Mouse (Mus musculus) megakaryocyte progenitor cell, adult 5-6 weeks (primary cell): ENCODE data around the gene Bglap3. TPM values are rescaled to one million over a fixed set of nuclear protein-coding genes. Genes with fewer than 3 reads are reported as not detected.
A peak's percentile ranks its signal among the peaks of the same experiment; 100 is the strongest.
"Not testable (repeated sequence)": the region's sequence is repeated elsewhere in the genome, so short reads cannot be mapped to it uniquely, and the experiment has no call there.

Experiments
- ATAC-seq: replicated peaks from 2 replicates; pipeline ENCODE4 v1.8.0; 2016; ENCODE audit warnings: mild to moderate bottlenecking, moderate TSS enrichment, inconsistent platforms; ENCODE audit not compliant: poor library complexity
- total RNA-seq, 2 experiments: library from RNA; stranded (forward) in 1 of 2; stranded (reverse) in 1 of 2; fragments of 157-497, 149-512 nt in 1 of 2; fragments of 200-1000 nt in 1 of 2; gene quantifications; 2 replicates each; pipeline versions ENCODE4 v1.2.3 to v1.2.4; 2015 to 2017

Gene Bglap3
- total RNA-seq, 2 experiments from 2014 or later, result not detected

DNA sequence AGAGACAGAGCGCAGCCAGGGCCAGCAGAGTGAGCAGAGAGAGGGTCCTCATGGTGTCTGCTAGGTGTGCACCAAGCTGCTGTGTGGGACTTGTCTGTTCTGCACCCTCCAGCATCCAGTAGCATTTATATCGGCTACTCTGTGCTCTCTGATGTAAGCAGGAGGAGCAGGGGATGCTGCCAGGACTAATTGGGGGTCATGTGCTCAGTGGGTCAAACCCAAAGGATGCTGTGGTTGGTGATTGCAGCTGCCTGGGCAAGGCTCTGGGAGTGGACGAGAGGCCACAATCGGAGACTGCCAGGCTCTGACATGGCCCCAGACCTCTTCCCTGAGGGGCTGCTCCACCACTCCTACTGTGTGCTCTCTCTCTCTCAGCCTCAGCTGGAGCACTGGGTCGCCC lies 6.1 kb upstream of the Bglap3 start, which contains the start of gene Bglap2:
Gene Bglap2 (minus strand): TSS at position 101 of the 400 bp plus-strand sequence.
- ATAC-seq, result not testable (repeated sequence)

DNA sequence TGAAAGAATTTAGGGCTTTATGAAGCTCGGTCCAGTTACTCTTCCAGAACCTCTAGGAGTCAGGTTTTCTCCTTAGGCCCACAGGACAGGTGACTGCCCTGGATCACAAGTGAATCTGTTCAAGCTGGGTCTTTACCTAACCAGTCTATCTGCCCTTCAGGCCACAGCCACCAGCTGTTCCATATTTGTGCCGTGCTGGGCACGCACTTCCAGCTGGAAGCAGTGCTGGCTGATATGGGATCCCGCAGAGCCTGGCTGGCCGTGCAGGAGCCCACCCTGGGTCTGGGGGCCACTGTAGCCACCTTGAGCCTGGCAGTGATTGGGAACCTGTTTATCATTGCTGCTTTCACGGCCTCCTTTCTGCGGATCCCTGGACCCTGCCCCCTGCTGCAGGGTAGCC lies 4.1 kb upstream of the Bglap3 start:
- ATAC-seq, result not testable (repeated sequence)

DNA sequence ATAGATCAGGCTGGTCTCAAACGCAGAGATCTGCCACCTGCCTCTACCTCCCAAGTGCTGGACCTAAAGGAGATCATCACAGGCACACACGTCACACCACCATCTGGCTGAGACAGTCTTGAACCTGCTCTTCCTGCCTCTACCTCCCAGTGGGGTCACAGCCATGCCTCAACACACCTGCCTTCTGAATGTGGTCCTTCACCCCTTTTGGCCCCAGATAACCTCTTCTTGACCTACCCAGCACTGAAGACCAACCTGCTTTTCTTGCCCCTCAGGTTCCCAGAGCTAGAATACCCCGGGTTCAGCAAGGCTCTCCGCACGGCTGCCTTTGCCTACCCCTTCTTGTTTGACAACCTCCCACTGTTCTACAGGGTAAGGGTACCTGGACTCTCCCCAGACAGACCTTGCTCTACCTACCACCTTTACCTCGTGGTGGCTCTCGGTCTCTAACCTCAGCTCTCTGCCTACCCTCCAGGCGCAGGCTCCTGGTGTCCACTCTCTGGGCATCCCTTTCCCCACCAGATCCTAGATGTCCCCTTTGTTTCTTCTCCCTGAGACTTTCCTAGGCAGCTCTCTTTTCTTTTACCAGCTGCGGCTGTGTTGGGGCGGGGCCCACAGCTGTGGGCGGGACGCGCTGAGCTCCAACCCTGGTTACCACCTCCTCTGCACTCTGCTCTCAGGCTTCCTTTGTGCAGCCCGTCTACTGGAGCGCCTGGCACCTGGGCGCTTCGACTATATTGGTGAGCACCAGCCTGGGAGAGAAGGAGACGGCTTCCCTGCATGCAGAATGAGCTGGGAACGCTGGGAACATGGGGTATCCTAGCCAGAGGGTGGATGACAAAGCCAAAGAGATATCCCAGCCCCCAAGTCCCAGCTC lies 3.4 kb upstream of the Bglap3 start:
- peak; percentile 95 for ATAC-seq

DNA sequence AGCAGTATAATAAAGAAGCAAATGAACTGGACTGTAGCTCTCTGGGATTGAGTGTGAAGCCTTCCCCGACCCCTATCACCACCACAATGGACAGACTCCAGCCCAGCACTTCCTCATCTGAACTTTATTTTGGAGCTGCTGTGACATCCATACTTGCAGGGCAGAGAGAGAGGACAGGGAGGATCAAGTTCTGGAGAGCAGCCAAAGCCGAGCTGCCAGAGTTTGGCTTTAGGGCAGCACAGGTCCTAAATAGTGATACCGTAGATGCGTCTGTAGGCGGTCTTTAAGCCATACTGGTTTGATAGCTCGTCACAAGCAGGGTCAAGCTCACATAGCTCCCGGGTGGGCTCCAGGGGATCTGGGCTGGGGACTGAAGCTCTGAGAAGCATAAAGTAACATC lies 4.0 kb downstream of the Bglap3 start:
- ATAC-seq, result not testable (repeated sequence)

DNA sequence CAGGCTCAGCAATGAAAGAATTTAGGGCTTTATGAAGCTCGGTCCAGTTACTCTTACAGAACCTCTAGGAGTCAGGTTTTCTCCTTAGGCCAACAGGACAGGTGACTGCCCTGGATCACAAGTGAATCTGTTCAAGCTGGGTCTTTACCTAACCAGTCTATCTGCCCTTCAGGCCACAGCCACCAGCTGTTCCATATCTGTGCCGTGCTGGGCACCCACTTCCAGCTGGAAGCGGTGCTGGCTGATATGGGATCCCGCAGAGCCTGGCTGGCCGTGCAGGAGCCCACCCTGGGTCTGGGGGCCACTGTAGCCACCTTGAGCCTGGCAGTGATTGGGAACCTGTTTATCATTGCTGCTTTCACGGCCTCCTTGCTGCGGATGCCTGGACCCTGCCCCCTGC lies 5.0 kb downstream of the Bglap3 start:
- not testable (repeated sequence) for ATAC-seq

DNA sequence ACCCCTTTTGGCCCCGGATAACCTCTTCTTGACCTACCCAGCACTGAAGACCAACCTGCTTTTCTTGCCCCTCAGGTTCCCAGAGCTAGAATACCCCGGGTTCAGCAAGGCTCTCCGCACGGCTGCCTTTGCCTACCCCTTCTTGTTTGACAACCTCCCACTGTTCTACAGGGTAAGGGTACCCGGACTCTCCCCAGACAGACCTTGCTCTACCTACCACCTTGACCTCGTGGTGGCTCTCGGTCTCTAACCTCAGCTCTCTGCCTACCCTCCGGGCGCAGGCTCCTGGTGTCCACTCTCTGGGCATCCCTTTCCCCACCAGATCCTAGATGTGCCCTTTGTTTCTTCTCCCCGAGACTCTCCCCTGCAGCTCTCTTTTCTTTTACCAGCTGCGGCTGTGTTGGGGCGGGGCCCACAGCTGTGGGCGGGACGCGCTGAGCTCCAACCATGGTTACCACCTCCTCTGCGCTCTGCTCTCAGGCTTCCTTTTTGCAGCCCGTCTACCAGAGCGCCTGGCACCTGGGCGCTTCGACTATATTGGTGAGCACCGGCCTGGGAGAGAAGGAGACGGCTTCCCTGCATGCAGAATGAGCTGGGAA lies 5.6 kb downstream of the Bglap3 start:
- ATAC-seq, result peak; percentile 78

DNA sequence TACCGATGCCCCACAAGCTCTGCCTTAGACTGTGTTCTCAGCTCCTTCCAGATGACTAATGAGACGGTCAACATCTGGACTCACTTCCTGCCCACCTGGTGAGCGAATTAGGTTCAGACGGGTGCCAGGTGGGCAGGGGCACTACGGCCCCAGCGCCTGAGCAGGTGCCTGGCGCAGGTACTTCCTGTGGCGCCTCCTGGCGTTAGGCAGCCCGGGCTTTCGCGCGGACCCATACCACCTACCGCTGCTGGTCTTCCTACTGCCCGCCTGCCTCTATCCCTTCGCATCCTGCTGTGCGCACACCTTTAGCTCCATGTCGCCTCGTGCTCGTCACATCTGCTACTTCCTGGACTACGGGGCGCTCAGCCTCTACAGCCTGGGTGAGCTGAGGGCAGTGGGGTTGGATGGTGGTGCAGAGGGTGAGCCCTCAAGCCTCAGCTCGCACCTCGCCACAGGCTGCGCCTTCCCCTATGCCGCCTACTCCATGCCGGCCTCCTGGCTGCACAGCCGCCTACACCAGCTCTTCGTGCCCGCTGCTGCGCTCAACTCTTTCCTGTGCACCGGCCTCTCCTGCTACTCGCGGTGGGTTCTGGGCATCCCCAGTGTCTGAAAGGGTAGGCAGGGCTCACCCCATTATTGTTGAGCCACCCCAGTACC lies 6.7 kb downstream of the Bglap3 start:
- no peak for ATAC-seq

DNA sequence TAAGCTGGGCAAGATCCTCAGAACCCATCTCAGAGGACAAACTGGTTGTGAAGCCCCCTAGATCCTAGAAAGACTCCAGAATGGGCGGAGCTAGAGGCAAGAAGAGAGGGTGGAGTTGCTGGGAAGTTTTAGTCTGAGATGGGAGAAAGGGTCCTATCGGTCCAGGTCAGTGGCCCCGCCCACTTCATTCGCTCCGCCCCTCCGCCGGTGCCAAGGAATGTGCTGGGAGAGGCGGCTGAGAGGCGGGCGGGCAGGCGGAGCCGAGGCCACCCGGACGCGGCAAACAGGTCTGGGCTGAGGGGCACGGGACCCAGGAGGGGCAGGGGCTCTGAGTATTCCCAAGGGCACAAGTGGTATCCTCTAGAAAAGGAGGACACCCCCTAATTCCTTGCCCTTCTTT lies 8.2 kb downstream of the Bglap3 start, which contains the start of gene Paqr6:
Gene Paqr6 (plus strand): TSS at position 248 of the 400 bp plus-strand sequence.
- no peak for ATAC-seq

DNA sequence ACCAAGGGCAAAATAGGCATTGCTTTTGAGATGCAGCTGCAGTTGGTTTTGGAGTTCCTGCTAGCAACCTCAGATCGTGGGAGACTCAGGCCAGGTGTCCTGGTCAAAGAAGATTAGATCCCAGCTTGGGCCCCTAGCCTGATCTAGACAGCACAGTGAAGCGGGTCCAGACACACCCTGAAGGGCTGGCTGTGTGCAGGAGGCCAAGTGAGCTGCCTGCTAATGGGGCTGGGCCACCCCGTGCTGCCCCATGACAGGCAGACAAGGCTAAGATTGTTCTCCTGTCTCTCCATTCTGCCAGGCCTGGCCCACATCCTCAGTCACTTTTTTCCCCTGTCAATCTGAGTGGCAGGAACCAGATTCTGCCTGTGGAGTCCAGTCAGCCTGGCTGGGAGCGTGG lies 8.8 kb downstream of the Bglap3 start:
- ATAC-seq, result peak; percentile 71

DNA sequence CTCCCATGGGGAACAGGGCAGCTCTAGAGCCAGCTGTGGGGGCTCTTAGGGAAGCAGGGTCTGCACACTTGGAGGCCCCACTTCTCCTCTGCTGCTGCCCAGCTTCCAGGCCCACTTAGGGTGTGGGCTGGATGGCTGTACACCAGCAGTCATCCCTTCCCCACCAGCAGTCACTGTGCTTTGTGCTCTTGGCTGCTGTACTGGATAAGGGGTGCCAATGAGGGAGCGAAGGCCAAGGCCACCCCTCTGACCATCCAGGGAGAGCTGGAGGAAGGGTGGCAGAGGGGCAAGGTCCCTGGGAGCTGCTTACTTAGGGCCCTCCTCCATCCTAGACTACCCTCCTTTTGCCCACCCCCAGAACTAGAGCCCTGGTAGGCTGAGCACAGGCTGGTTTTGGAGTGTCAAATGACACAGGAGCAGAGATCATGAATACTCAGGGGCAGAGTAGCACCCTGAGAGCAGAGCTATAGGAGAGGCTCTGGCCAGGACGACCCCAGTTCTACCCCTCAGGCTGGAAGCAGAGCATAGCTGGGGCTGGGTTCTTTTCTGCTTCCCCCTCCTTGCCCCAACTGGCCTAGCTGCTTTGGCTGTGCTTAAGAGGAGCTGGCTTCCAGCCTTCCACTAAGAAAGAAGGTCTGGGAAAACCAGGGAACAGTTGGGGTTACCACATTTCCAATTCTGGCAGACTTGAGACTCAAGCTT lies 10.8 kb downstream of the Bglap3 start:
- ATAC-seq, result no peak

DNA sequence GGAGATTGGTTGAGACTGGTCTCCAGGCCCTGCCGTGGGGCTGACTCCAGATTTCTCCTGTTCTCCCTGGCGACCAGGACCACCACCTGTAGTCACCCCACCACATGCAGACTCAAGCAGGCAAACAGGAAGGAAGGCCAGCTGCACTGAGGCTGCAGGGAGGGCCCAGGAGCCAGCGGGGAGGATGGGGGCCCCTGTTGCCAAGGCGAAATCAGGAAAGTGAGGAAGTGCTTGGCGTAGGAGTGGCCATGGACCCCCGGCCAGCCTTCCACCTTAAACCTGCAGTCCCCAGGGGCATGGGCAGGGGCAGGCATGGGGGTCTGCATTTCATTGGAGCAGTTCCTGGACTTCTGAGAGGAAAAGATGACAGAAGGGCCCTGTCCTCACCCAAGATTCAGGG lies 11.4 kb downstream of the Bglap3 start:
- ATAC-seq, result no peak

DNA sequence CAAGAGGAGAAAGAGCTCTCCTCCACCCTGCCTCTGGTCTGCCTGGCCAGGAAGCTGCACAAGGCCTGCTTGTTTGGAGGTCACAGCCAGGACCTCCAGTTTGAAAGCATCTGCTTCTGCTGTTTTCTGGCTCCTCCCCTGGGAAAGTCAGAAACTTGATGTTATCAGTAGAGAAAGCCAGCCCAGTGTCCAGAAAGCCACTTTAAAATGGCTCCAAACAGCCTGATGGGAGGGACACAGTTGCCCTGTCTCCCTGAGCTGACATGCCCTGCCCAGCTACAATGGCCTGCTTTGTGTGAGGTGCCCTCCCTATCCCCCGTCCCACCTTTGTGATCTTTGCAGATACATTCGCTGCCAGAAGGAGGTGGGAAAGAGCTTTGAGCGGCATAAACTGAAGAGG lies 12.6 kb downstream of the Bglap3 start:
- ATAC-seq, result no peak

DNA sequence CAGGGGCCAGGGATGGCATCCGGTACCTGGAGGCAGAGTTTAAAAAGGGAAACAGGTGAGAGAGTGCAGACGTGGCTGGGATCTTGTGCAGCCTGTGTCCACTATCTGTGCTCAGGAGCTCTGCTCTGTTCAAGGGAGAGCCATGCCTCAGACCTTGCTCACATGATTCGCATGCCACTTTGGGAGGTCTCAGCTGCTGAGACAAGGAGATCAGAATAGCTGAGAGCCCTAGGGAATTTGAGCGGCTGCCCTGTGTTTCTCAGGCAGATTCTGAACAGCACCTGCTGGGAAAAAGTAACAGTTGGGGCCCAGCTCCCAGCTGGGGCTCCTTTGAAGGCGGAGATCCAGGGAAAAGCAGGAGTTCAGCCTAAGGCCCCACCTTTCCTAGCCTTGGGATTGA lies 13.0 kb downstream of the Bglap3 start:
- no peak for ATAC-seq

DNA sequence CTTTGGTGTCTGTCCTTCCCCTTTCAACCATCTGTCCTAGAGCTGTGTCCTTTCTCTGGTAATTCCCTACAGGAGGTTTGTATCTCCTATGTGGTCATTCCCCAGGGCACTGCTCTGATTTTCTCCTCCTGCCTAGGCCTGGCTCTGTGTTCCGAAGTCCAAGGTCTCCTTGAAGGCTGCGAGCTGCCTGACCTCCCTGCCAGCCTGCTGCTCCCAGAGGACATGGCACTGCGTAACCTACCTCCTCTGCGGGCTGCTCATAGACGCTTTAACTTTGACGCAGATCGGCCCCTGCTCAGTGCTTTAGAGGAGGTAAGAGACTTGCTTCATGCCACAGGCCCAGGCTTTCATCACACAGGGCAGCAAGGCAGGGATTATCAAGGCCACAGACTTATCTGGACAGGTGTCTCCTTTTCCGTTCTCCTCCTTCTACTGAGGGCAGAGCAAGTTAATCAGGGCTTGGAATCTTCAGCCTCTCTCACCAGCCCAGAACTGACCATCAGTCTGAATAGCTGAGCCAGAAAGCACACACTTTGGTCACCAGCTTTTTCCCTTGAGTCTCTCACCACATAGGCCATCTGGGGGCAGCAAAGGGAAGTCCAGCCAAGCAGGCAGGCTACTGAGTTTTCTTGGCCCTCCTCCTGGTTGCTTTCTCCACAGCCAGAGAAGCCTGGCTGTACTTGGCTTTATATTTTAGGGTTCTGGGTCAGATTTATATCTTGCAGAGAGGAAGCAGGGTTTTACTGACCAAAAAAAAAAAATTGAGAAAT lies 18.0 kb downstream of the Bglap3 start:
- no peak for ATAC-seq

DNA sequence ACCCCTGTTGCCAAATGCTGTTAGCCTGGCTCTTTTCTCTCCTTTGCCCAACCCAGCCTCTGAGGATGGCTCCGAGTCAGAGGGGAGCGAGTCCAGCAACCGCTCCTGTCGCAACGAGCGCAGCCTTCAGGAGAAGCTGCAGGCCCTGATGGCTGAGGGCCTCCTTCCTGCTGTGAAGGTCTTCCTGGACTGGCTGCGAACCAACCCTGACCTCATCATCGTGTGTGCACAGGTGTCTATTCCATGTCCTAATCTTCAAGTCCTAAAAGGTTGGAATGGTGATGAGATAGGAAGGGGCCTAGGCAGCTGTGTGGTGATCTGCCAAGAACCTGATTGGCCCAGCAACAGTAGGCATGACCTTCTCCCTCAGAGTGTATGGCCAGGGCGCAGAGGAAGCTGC lies 19.6 kb downstream of the Bglap3 start:
- ATAC-seq, result no peak

DNA sequence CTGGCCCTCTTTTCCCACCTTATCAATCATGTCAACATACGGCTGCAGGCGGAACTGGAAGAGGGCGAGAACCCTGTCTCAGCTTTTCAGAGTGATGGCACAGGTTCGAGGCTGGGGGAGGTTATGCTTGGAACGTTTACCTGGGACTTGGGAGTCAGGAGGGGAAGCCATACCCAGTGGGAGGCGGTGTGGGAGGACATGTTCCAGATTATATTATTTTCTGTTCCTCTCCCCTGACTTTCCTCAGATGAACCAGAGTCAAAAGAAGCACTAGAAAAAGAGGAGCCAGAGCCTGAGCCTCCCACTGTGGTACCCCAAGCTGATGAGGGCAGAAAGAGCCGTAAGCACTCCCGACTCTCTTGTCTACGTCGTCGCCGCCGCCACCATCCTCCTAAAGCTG lies 21.8 kb downstream of the Bglap3 start:
- no peak for ATAC-seq

DNA sequence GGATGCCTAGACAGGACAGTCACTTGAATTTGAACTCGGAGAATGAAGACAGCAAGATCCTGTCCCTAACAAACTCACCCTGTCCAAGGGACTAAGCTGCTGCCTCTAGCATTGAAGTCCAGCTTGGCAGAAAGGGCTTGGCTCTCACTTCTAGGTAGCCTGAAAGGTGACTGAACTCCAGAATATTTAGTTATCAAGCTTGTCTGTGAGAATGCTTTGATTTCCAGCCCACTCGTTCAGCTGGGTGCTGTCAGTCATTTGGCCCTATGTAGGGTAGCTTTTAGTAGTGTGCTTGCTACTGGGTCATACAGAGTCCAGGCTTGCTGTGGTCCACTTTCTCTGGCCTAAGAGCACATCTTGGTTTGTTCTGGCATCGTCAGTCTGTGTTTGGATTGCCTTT lies 33.5 kb downstream of the Bglap3 start:
- no peak for ATAC-seq

DNA sequence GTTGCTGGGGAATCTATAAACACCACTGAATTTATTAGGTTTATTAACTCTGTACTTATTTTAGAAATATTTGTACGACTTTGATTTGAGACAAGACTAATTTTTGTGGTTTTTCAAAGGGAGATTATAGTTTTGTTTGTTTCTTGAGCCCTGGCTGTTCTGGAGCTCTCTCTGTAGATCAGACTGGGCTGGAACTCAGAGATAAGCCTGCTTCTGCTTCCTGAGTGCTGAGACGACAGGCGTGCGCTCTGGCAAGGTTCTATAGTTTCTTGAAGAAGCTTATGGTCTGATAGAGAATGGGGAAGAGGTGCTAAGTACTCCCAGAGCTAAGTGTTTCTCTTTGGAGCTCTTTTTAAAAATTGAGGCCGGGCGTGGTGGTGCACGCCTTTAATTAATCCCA lies 34.2 kb downstream of the Bglap3 start:
- ATAC-seq, result peak; percentile 61

DNA sequence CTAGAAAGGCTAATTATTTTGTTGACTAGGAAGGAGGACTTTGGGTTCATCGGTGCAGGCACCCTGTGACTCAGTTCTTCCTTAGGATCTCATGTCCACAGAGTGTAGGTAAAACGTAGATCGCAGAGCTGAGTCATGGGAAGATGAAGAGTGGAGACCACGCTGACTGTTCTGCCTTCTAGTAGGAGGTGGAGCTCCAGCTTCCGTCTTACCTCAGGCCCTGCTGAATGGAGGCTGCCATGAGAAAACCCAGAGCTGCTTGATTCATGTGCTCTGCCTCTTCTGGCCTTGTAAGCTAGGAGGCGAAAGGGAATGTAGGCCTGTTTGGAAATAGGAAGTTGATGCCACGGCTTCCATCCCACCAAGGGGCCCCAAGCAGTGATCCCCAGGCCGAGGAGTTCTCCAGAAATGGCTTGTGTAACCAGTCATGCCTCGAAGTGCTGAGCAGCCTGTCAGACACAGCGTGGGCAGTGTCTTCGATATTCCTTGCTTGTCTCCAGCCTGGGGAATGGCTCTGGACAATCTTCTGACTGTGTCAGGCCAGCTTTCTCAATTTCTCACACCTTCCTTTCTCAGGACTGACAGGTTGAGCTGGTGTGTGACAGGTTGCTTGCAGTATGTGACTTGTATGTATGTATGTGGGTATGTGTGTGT lies 35.0 kb downstream of the Bglap3 start:
- peak; percentile 27 for ATAC-seq
